Mouse (Mus musculus) liver, postnatal 0 days (tissue): ENCODE measurements around the gene Avpr1b.

Experiments
- CTCF ChIP-seq: sonication (generic); IDR thresholded peaks from 2 replicates; pipeline ENCODE4 v1.5.1; 2016; ENCODE audit warnings: antibody characterized with exemption, low read depth
- EP300 ChIP-seq: IDR thresholded peaks from 2 replicates; pipeline ENCODE4 v1.6.1; 2016; ENCODE audit warnings: antibody characterized with exemption, low read depth, mild to moderate bottlenecking

- TF ChIP-seq CTCF (no peak), EP300 (peak; percentile 79)
Measured at GRCm38 (mm10) chr1:131616546-131617220, 17.6 kb downstream of the Avpr1b start.
